Mouse (Mus musculus): Measurements from ENCODE around the gene Rnf157. TPM values are rescaled to one million over a fixed set of nuclear protein-coding genes. Genes with fewer than 3 reads are reported as not detected.

The Rnf157 gene
- total RNA-seq, 2 experiments from 2014 or later, result 228 to 235 TPM

- no peak for DNase-seq (ENCODE audit: low spot score in 2 of 2)
- intact Hi-C loops (cut with DNase I), result no loop called here
These were observed 120.4 kb downstream of the Rnf157 start for GRCm38 (mm10) chr11:116292401-116292800.

- intact Hi-C loops (cut with DNase I), result no loop called here
- no peak for DNase-seq (ENCODE audit: low spot score in 2 of 2)
These were observed 122.3 kb downstream of the Rnf157 start for GRCm38 (mm10) chr11:116290556-116290955.

- no peak for DNase-seq (ENCODE audit: low spot score in 2 of 2)
- intact Hi-C loops (cut with DNase I), result no loop called here
These were observed 125.5 kb downstream of the Rnf157 start for GRCm38 (mm10) chr11:116287351-116287750.

Other genes starting within 250 kb of the Rnf157 start
- gene Fbf1, start 244.9 kb downstream of the Rnf157 start, total RNA-seq (2021), result 10 to 100 TPM; 88.7 to 94.7 TPM
- gene Ten1, start 214.2 kb downstream of the Rnf157 start, total RNA-seq (2021), result 10 to 100 TPM; 41.5 to 44.0 TPM
- 100 to 1,000 TPM; 120 to 121 TPM for gene Acox1, start 214.0 kb downstream of the Rnf157 start, total RNA-seq (2021)
- gene Evpl, start 175.0 kb downstream of the Rnf157 start, total RNA-seq (2021), result under 1 TPM; 0.68 to 0.97 TPM
- 10 to 100 TPM; 52.0 to 56.4 TPM for gene Srp68, start 138.8 kb downstream of the Rnf157 start, total RNA-seq (2021)
- under 1 TPM in 1 of 2 experiments, not detected in 1; 0.18 TPM for gene Galr2, start 132.1 kb downstream of the Rnf157 start, total RNA-seq (2021)
- gene Exoc7, start 105.8 kb downstream of the Rnf157 start, total RNA-seq (2021), result 100 to 1,000 TPM in 1 of 2 experiments, 10 to 100 TPM in 1; 92.7 to 115 TPM
- 1 to 10 TPM; 4.2 to 5.5 TPM for gene Foxj1, start 77.6 kb downstream of the Rnf157 start, total RNA-seq (2021)
- gene Ubald2, start 21.1 kb upstream of the Rnf157 start, total RNA-seq (2021), result 10 to 100 TPM; 30.1 to 32.0 TPM
- not detected for gene Qrich2, start 53.2 kb upstream of the Rnf157 start, total RNA-seq (2021)
- gene Prpsap1, start 81.2 kb upstream of the Rnf157 start, total RNA-seq (2021), result 10 to 100 TPM; 70.6 to 82.9 TPM
- gene Sphk1, start 117.9 kb upstream of the Rnf157 start, total RNA-seq (2021), result 1 to 10 TPM; 4.7 to 5.9 TPM
- 100 to 1,000 TPM; 134 to 139 TPM for gene Ube2o, start 168.4 kb upstream of the Rnf157 start, total RNA-seq (2021)
- under 1 TPM; 0.34 to 0.35 TPM for gene Aanat, start 173.4 kb upstream of the Rnf157 start, total RNA-seq (2021)
- gene Rhbdf2, start 214.0 kb upstream of the Rnf157 start, total RNA-seq (2021), result 1 to 10 TPM; 1.5 to 1.9 TPM
- 1 to 10 TPM; 2.8 to 3.0 TPM for gene Prcd, start 240.5 kb upstream of the Rnf157 start, total RNA-seq (2021)
- gene Cygb, start 241.3 kb upstream of the Rnf157 start, total RNA-seq (2021), result 10 to 100 TPM; 26.7 to 34.7 TPM